Mouse (Mus musculus) adrenal gland, postnatal 4 days (tissue): Measurements from ENCODE around the gene Hs2st1. TPM values are rescaled to one million over a fixed set of nuclear protein-coding genes. Genes with fewer than 3 reads are reported as not detected.

Experiments used
- DNase-seq, 2 experiments: peaks; one replicate each; pipeline ENCODE4 v3.0.0; 2021 to 2022; ENCODE audit warnings: low spot score in 2 of 2, mixed read lengths in 2 of 2
- total RNA-seq, 2 experiments: library from RNA; stranded (reverse); gene quantifications; 2 replicates each; pipeline ENCODE4 v1.2.3; 2021

The Hs2st1 gene
- total RNA-seq, 2 experiments from 2014 or later = 27.8 to 31.1 TPM

GRCm38 (mm10) chr3:144555144-144555543, 14.8 kb downstream of the Hs2st1 start:
- DNase-seq = no peak

GRCm38 (mm10) chr3:144554503-144554902, 15.5 kb downstream of the Hs2st1 start:
- no peak for DNase-seq

GRCm38 (mm10) chr3:144553942-144554341, 16.0 kb downstream of the Hs2st1 start:
- DNase-seq = no peak

GRCm38 (mm10) chr3:144551416-144551815, 18.6 kb downstream of the Hs2st1 start:
- no peak for DNase-seq

- DNase-seq = no peak
Measured at GRCm38 (mm10) chr3:144550659-144551058, 19.3 kb downstream of the Hs2st1 start.

GRCm38 (mm10) chr3:144550036-144550435, 19.9 kb downstream of the Hs2st1 start:
- no peak for DNase-seq

- no peak for DNase-seq
Measured at GRCm38 (mm10) chr3:144548186-144548845, 21.7 kb downstream of the Hs2st1 start.

GRCm38 (mm10) chr3:144546490-144546889, 23.5 kb downstream of the Hs2st1 start:
- DNase-seq = no peak

GRCm38 (mm10) chr3:144545832-144546231, 24.1 kb downstream of the Hs2st1 start:
- DNase-seq = no peak

GRCm38 (mm10) chr3:144545152-144545551, 24.8 kb downstream of the Hs2st1 start:
- DNase-seq = no peak

- no peak for DNase-seq
Measured at GRCm38 (mm10) chr3:144541906-144542438, 28.0 kb downstream of the Hs2st1 start.

- no peak for DNase-seq
Measured at GRCm38 (mm10) chr3:144540805-144541204, 29.2 kb downstream of the Hs2st1 start.

- no peak for DNase-seq
Measured at GRCm38 (mm10) chr3:144539051-144539450, 30.9 kb downstream of the Hs2st1 start.

GRCm38 (mm10) chr3:144537078-144537855, 32.7 kb downstream of the Hs2st1 start:
- DNase-seq = no peak

- no peak for DNase-seq
Measured at GRCm38 (mm10) chr3:144535056-144535455, 34.9 kb downstream of the Hs2st1 start.

GRCm38 (mm10) chr3:144531023-144531422, 39.0 kb downstream of the Hs2st1 start:
- no peak for DNase-seq

GRCm38 (mm10) chr3:144527918-144528317, 42.1 kb downstream of the Hs2st1 start:
- DNase-seq = no peak

- DNase-seq = no peak
Measured at GRCm38 (mm10) chr3:144519581-144520272, 50.3 kb downstream of the Hs2st1 start.

GRCm38 (mm10) chr3:144518917-144519316, 51.1 kb downstream of the Hs2st1 start:
- no peak for DNase-seq

GRCm38 (mm10) chr3:144515286-144515685, 54.7 kb downstream of the Hs2st1 start:
- DNase-seq = no peak

GRCm38 (mm10) chr3:144514122-144514505, 55.9 kb downstream of the Hs2st1 start:
- no peak for DNase-seq
